Mouse (Mus musculus) small intestine, adult 2 months (tissue): ENCODE results near the gene Pkmyt1. TPM values are rescaled to one million over a fixed set of nuclear protein-coding genes. Genes with fewer than 3 reads are reported as not detected.

ENCODE experiments used
- H3K27ac ChIP-seq: fragments of 200-500 bp; 2 replicates; pipeline ENCODE4 v1.5.1; 2012; ENCODE audit warnings: low read depth, low read length, control low read depth, inconsistent platforms; ENCODE audit not compliant: insufficient read depth
- H3K27me3 ChIP-seq: fragments of 200-500 bp; 2 replicates; pipeline ENCODE4 v1.6.1; 2012; ENCODE audit warnings: mild to moderate bottlenecking, moderate library complexity, low read length, inconsistent platforms; ENCODE audit not compliant: control insufficient read depth, insufficient read depth
- H3K36me3 ChIP-seq: fragments of 200-500 bp; 2 replicates; pipeline ENCODE4 v1.6.1; 2012; ENCODE audit warnings: mild to moderate bottlenecking, low read length, control low read depth, inconsistent platforms; ENCODE audit not compliant: control insufficient read depth, insufficient read depth
- H3K4me1 ChIP-seq: fragments of 200-500 bp; 2 replicates; pipeline ENCODE4 v1.6.1; 2012; ENCODE audit warnings: low read length, inconsistent platforms, mixed read lengths; ENCODE audit not compliant: control insufficient read depth, insufficient read depth, insufficient read length
- H3K4me3 ChIP-seq: fragments of 200-500 bp; 2 replicates; pipeline ENCODE4 v1.5.1; 2012; ENCODE audit warnings: low read depth, mild to moderate bottlenecking, control low read depth, inconsistent platforms, low read length, moderate library complexity
- CTCF ChIP-seq: fragments of 200-500 bp; IDR thresholded peaks from 2 replicates; pipeline ENCODE4 v1.5.1; 2012; ENCODE audit warnings: low read depth, mild to moderate bottlenecking, control low read depth, inconsistent platforms, low read length, moderate library complexity, mixed read lengths; ENCODE audit not compliant: insufficient replicate concordance, insufficient read length; ENCODE audit errors: extremely low read depth
- POLR2A ChIP-seq: fragments of 200-500 bp; IDR thresholded peaks from 2 replicates; pipeline ENCODE4 v1.6.1; 2012; ENCODE audit warnings: low read depth, mild to moderate bottlenecking, control low read depth, inconsistent platforms, low read length, moderate library complexity
- WGBS: fragments of 180-500 bp; shearing (Covaris S2); methylation state at CpG from one replicate; pipeline ENCODE4 v1.1.7; 2018; 5-methylcytosine and 5-hydroxymethylcytosine counted together
- polyA plus RNA-seq: library from polyadenylated mRNA; depleted of rRNA; stranded (reverse); fragments of >200 nt; gene quantifications from 2 replicates; pipeline ENCODE4 v1.2.3, GENCODE M21; 2012; rRNA removed

Pkmyt1 gene
- polyA plus RNA-seq = 25.0 and 42.3 TPM in 2 replicates

DNA sequence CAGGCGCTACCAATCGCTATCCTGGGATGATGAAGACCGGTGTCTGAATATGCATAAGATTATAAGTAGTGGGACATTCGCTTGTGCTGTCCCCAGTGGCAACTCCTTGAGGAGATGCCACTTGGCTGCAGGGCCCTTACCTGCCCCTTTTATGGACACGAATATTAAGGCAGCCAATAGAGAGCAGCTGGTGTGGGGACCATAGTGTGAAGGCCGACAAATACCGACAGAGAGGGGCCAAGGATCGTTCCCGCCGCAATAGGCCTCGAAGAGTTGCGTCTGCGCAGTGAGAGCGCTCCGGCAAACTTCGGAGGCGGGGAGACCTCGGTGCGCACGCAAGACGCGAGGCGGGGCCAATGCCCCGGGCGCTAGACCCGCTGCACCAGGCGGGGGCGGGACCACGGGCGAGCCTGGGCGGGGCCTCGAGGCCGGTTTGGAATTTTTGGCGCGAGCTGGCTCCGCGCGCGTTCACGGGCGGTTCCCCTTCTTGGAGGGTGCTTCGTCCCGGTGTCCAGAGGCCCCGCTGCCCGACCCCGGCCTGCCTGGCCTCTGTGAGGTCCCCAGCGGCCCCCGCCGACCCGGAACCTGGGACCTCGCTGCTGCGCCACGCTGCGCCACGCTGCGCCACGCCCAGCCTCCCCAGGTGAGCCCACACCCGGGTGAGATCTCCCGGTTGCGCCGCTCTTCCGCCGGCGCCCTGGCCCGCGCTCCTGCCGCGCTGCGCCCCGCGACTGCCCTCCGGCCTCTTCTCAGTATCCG lies at the start of gene Pkmyt1:
TSS of gene Pkmyt1 (plus strand) at position 338 of the 759 bp plus-strand sequence.
- WGBS = under 1% methylated on average over 72 of the region's 73 CpGs
- TF ChIP-seq POLR2A (peak; percentile 73; the same call in 1 of the 2 replicates), CTCF (no peak)
- Histone ChIP-seq H3K27ac (peak within 1 kb of the TSS; percentile 18), H3K27me3 (no peaks in the 10 kb centered on the region), H3K4me1 (peaks cover 19% of the 10 kb centered on the region), H3K36me3 (no peaks in the 10 kb centered on the region), H3K4me3 (peak within 1 kb of the TSS; percentile 91)

DNA sequence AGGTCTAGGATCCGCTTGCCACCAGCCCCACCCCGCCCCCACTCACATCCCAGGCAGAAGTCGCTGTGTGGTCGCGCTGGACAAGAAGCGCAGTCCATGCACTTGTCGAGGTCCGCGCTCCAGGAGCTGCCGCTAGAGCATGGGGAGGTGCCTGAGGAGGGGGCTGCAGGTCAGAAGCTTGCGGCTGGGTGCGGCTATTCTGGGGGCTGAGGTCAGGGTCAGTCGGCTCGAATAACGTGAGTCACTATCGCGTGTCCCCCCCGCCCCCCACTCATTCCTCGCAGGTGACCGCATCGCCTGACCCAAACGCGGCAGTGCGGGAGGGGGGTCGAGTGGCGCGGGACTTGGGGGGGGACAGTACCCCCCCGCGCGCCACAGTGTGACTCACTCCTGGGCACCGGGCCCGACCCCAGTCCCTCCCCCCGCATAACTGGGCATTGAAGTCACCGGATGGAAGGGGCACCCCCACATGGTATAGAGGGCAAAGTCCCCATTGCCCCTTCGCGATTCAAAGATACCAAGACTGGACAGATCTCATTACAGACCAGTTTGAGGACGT lies 49.6 kb upstream of the Pkmyt1 start:
- peak overlapping the region; percentile 36; the same call in 1 of the 2 replicates for H3K27ac ChIP-seq
- TF ChIP-seq POLR2A = 0 out of 2 replicates have a peak, but pooled peaks have one; percentile 3
- TF ChIP-seq CTCF = no peak

DNA sequence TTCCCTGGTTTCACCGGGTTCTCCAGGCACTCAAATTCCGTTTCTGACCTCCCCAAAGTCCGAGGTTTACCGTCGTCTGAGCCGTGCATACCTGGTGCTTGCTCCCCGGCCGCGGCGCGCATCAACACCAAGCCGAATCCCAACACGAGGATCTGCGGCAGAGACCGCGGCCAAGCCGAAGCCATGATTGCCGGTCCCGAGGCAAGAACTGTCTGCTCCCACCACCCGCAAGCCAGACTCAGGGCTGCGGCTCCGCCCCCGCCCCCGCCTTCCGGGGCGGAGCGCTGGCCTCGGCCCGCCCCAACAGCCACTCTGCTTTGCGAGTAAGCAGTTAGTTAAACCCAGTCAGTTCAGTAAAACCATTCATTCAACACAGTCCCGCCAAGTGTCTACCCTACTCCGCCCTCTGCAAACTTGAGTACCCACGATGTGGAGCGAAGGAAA lies 48.9 kb upstream of the Pkmyt1 start, which contains the start of gene Tnfrsf12a:
TSS of gene Tnfrsf12a (minus strand) at position 233 of the 444 bp plus-strand sequence.
- Histone ChIP-seq H3K4me3 (peak within 1 kb of the TSS; percentile 84), H3K36me3 (no peaks in the 10 kb centered on the region), H3K4me1 (peaks cover 11% of the 10 kb centered on the region), H3K27ac (peak within 1 kb of the TSS; percentile 36; the same call in 1 of the 2 replicates), H3K27me3 (peaks cover 15% of the 10 kb centered on the region)
- TF ChIP-seq POLR2A (peak; percentile 90), CTCF (no peak)
- whole genome bisulfite sequencing = under 1% methylated on average over 34 of the region's 34 CpGs

More for the DNA sequence above, 49.6 kb upstream of the Pkmyt1 start:
- 1% methylated on average over 37 of the region's 37 CpGs for WGBS
- H3K27me3 ChIP-seq = peaks cover 15% of the 10 kb centered on the region
- H3K36me3 ChIP-seq = no peaks in the 10 kb centered on the region
- peaks cover 11% of the 10 kb centered on the region for H3K4me1 ChIP-seq
- peak overlapping the region; percentile 84 for H3K4me3 ChIP-seq

DNA sequence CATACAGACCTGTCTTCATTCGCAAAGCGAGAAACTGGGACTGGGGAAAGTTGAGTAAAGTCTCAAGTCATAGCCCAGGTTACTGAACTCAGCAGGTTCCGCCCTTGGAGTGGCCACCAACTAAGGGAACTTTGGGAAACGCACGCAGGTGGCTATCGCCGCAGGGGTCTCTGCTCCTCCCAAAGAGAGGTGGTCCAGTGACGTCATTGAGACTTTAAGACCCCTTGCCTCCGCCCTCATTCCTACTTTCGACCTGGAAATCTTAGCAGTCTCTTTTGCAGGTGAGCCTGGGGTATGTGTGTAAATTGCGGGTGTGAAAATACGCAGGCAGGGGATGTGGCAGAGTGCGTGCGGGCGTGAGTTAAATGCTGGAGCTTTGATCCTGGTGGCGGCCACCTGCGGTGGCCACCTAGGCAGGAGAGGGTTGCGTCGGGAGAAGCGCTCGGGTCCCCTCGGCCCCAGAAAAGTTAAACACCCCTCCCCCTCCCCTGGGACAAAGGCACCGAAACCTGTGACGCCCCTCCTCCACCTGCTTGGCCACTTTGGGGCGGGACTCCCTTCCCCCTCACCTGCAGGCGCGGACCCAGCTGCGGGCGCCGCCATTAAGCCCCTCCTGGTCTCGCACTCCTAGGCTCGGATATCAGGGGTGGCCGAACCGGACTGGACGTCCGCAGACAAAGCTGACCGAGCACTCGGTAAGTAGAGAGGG lies 46.9 kb upstream of the Pkmyt1 start, which contains the start of gene Cldn6:
TSS of gene Cldn6 (plus strand) at position 123 of the 709 bp plus-strand sequence.
- Histone ChIP-seq H3K36me3 (no peaks in the 10 kb centered on the region), H3K4me3 (no peak within 1 kb of the TSS), H3K27ac (no peak within 1 kb of the TSS), H3K27me3 (peaks cover 15% of the 10 kb centered on the region), H3K4me1 (peaks cover 11% of the 10 kb centered on the region)
- TF ChIP-seq POLR2A (no peak), CTCF (no peak)
- 13% methylated on average over 38 of the region's 38 CpGs for WGBS

DNA sequence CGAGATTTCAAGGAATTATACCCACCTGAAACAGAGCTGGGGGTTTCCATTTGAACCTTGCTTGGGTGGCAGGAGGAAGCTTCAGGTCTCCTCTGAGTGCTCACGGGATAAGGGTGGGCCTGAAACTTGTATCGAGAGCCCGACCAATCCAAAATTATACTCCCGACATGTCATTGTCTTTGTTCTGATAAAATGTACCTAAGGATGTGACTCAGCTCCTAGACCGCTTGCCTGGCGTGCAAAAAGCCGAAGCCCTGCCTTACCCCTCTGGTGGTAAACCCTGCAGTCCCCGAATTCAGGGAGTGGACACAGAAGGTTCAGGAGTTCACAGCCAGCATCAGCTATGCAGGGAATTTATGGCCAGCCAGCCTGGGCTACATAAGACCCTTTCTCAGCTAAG lies 45.8 kb upstream of the Pkmyt1 start:
- no peak for TF ChIP-seq POLR2A
- TF ChIP-seq CTCF = no peak

DNA sequence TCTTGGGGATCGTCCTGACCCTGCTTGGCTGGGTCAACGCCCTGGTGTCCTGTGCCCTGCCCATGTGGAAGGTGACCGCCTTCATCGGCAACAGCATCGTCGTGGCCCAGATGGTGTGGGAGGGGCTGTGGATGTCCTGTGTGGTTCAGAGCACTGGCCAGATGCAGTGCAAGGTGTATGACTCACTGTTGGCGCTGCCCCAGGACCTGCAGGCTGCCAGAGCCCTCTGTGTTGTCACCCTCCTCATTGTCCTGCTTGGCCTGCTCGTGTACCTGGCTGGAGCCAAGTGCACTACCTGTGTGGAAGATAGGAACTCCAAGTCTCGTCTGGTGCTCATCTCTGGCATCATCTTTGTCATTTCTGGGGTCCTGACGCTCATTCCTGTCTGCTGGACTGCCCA lies 45.0 kb upstream of the Pkmyt1 start:
- Histone ChIP-seq H3K36me3 (no peaks in the 10 kb centered on the region), H3K4me3 (no peak overlapping the region), H3K4me1 (peaks cover 7% of the 10 kb centered on the region), H3K27ac (no peak overlapping the region), H3K27me3 (peaks cover 15% of the 10 kb centered on the region)
- TF ChIP-seq CTCF (no peak), POLR2A (no peak)
- 45% methylated on average over 10 of the region's 10 CpGs for WGBS

More for the DNA sequence above, 45.8 kb upstream of the Pkmyt1 start:
- Histone ChIP-seq H3K36me3 (no peaks in the 10 kb centered on the region), H3K27me3 (peaks cover 15% of the 10 kb centered on the region), H3K27ac (no peak overlapping the region), H3K4me3 (no peak overlapping the region), H3K4me1 (peaks cover 10% of the 10 kb centered on the region)
- WGBS = 81% methylated on average over 9 of the region's 9 CpGs
